Mouse (Mus musculus) gastrocnemius, postnatal 4 days (tissue): ENCODE measurements at regions not wholly inside any gene's neighbourhood (a gene's known extent, or its start where the extent isn't known, plus 50 kb on each side); places are given as distances from the start of the nearest gene placed in this dataset.

ENCODE experiments used
- DNase-seq, 2 experiments: peaks; one replicate each; pipeline ENCODE4 v3.0.0; 2021 to 2022; ENCODE audit warnings: low spot score in 2 of 2, mixed read lengths in 2 of 2

DNA sequence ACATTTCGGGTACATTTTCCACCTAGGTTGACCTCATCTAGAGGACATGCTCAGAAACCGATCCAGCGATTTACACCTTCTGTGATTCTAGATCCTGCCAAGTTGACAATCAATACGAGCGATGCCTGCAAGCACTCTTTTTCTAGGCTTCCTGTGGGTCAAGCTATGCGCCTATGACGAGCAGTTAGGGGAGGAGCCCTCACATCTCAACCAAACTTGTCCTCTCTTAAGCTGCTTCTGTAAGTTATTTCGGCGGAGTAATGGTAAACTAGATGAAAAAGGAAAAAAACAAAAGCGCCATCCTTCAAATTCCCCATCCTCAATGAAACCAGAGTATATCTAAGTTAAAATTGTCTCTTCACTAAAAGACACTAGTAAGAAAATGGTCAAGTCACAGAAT is 858.5 kb downstream of the Zfp704 start:
- DNase-seq, result no peak

DNA sequence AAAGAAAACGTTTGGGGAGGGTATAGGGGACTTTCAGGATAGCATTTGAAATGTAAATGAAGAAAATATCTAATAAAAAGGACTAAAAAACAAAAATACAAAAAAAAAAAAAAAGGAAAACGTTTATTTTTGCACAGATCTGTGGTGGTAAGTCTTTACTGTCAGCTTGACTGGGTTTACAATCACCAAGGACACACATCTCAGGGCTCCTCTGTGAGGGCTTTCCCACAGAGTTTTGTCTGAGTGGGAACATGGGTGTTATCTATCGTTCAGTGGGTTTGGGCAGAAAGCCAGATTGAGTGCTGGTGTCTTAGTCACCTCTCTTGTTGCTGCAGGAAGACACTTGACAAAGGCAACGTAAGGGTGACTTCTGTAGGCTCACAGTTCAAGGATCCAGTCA is 859.0 kb downstream of the Zfp704 start:
- no peak for DNase-seq

DNA sequence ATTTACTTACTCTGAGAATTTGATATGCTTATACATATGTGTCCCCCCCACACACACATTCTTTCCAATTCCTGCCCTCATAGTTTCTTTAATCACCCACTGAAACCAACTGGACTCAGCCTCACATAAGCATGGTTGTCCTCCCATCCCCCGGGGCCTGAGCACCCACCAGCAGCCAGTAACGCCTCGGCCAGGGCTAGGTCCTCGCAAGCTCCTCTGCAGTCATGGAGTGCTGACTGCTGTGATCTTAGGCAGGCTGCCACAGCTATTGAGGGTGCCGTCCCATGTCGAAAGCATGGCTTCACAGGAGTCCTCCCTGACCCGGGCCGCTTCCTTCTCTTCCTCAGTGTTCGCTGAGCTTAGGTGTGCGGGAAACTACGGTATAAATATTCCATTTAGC is 859.7 kb downstream of the Zfp704 start:
- no peak for DNase-seq

DNA sequence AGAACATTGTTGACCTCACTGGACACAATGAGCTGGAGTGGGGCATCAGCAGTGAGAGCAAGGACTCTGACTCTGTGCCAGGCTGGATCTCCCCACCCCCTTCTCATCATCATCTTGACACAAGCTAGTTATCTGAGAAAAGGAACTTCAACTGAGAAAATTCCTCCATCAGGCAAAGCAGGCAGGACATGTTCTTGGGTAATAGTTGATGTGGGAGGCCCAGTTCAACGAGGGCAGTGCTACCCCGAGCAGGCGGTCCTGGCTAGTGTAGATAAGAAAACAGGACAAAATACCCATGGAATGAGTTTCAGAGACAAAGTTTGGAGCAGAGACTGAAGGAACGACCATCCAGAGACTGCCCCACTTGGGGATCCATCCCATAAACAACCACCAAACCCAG is 862.7 kb downstream of the Zfp704 start:
- DNase-seq, result no peak

DNA sequence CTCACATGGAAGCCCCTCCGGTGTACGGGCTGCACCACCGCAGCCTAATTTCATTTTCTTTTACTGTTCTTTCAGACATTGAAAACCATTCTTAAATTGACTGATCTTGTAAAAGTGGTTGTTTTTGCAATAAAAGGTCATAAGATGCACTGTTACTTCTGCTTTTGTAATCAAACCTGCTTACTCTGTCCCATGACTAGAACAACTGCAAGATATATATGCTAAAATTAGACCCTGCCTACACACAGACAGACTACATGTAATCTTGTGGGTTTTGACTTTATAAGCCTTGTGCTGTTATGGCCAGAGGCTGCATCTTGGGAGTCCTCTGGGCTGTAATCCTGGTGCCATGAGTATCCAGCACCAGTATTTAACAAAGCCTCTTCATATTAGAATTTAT is 863.2 kb downstream of the Zfp704 start:
- no peak for DNase-seq

DNA sequence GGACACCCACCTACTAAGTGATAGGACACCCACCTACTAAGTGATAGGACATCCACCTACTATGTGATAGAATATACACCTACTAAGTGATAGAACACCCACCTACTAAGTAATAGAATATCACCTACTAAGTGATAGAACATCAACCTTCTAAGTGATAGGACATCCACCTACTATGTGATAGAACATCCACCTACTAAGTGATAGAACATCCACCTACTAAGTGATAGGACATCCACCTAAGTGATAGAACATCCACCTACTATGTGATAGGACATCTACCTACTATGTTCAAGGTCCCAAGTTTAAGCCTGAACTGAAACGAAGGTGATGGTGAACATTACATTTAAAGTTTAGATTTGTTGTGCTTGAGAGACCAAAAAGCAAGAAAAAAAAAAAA is 863.8 kb downstream of the Zfp704 start:
- DNase-seq, result no peak

DNA sequence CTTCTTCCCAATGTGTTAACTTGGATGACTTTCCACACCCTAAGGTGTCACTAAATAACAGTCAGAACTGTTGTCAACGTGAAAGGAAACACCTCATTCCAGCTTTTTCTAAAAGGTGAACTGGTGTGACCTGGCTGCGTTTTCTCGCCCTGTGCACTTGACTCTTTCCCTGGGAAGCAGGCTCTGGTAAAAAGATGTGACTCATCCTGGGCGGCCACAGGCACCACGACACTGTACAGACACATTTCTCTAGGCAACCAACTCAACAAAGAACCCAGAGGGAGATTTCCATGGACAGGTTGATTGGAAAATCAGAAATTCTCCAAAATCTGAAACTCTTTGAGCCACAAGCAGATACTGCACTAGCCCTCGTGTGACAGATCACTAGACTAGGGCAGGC is 865.0 kb downstream of the Zfp704 start:
- no peak for DNase-seq

DNA sequence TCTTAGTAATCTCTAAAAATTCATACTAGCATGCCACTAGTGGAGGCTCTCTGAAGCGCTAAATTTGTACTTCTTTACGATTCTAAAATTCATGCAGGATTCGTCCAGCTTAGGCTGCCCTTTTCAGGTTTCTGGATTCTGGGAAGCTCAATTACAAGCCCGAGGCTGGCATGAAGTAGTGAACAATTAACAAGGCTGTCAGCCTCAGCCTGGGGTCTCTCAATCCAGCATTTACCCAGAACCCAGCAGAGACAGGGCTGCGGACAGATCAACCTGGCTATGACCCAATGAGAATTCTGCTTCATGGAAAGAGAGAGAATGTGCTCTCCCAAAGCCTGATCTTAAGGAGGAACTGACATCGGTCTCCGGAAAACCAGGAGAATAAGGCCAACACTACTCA is 866.2 kb downstream of the Zfp704 start:
- no peak for DNase-seq

DNA sequence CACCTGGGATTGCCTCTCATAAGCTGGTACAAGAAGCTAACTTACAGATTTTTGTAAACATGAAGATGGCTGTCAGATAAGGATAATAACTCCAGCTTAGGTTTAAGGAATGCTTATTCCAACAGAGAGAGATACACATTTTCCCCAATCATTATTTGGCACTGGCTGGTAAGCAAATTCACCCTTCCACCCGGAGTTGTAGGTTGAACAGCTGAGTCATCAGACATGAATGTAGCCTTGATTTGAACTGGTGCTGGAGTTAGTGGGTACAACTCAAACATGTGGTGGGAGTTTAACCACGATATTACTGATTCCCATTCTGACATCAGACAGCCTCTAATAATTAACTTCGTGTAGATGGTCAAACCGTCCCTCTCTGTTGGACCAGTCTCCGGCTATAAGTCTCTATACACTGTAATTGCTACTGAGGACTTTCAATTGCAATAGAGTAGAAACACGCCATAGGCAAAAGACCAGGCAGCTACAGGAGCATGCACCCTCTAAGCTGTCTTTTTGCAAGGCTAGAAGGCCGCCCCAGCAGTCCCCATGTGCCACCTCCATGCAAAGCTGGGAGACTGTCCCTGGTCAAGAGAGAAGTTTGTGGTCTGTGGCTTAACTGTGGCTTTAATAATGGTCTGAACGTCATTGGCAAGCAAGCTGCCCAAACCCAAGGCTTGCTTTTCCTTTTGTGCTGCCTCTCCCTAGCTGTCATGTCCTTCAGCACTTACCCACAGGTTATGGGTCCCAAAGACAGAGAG is 868.4 kb downstream of the Zfp704 start:
- no peak for DNase-seq

DNA sequence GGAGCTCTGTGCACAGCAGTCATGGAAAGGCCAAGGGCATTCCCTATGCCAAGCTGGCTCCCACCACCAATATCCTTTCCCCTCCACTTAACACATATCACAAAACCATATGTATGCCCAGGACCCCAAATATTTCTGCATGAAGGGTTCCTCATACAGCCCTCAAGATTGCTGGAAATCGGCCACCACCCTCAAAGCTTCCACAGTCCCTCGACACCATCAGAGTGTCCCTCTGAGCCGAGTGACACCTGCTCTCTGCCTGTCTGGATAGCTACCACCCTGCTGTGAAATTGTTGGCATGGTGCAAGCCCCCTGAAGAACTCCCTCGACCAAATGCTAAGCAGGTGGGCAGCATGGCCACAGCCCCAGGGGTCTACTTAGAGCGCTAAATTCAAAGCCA is 869.2 kb downstream of the Zfp704 start:
- no peak for DNase-seq

DNA sequence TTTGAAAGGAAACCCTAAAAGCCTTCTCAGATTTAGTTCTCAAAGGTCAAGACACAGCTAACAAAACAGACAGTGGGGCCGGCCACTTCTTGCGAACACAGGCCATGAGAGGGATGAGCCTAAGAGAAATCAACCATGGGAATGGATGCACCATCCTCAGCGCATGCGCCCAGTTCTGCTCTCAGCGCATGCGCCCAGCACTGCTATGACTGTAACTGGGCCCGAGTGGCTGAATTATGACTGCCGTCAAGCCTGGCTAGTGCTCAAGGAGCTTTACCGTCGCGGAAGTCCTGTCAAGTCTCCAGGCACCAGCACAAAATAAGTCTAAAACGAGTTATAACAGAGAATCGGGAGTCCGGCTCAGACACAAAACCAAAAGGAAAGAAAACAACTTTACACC is 870.6 kb downstream of the Zfp704 start:
- DNase-seq, result no peak

DNA sequence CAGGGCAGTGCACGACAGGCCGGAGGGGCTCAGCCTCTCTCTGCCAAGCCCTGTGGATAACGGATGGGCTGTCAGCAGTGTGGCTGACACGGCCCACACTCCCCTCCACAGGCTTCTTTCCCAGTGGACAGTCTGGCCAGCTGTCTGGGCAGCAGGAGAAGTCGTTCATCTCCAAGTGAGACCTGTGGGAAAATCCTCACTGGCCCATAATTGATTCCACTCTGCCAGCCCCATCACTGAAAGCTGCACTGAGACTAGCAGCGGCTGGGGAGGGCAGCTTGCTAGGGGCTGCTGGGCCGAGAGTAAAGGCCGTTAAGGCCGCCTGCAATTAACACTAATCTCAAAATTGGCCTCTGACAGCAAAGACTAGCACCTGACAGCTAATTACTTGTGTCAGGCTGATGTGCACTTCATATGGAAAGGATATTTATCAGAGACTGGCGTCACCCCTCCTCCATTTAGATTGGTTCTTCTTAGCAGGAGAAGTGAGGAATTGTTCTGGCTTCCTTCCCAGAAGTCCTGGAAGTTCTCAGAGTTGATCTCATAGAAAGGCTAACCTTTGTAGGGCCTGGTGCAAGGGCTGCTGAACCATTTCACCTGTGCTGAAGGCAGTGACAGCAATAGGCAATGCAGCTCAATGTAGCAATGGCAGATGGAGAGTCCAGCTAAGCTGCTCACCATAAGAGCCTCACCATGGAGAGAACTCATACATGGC is 873.5 kb downstream of the Zfp704 start:
- DNase-seq, result peak in 1 of 2 experiments; percentile 26

DNA sequence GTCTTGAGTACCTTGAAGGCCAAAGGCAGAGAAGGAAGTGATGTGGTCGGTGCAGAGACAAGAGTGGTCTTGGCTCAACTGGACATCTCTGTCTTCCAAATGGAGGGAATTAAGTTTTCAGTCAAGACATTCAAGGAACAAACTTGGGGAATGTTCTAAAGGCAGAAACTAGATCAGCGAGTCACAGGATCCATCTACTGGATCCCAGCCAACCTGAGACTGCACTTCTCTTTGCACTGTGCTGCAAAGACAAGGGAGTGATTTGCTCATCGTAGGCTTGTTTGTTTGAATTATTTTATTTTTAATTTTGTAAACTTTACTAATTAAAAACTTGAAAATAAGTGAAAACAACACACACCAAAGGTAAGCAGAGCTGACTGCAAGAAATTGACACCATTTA is 875.8 kb downstream of the Zfp704 start:
- no peak for DNase-seq

DNA sequence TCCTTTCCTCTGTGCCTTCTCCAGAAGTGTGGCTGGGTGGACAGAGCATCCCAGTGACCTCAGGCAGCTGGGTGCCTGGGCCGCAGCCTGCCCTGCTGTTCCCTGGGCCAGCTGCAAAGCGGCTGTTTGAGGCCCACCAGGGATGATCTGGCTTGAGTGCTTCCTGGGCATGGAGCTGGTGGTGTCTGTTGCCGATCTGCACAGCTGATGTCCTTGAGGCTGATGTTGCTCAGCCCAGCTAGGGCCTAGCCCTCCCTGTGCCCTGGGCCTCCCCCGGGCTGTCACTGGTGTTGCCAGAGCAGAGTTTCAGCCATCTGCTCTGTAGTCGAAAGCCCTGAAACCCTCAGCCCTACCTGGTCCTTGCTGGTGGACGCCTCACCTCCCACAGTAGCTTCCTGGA is 878.5 kb downstream of the Zfp704 start:
- DNase-seq, result peak in 1 of 2 experiments; percentile 24

DNA sequence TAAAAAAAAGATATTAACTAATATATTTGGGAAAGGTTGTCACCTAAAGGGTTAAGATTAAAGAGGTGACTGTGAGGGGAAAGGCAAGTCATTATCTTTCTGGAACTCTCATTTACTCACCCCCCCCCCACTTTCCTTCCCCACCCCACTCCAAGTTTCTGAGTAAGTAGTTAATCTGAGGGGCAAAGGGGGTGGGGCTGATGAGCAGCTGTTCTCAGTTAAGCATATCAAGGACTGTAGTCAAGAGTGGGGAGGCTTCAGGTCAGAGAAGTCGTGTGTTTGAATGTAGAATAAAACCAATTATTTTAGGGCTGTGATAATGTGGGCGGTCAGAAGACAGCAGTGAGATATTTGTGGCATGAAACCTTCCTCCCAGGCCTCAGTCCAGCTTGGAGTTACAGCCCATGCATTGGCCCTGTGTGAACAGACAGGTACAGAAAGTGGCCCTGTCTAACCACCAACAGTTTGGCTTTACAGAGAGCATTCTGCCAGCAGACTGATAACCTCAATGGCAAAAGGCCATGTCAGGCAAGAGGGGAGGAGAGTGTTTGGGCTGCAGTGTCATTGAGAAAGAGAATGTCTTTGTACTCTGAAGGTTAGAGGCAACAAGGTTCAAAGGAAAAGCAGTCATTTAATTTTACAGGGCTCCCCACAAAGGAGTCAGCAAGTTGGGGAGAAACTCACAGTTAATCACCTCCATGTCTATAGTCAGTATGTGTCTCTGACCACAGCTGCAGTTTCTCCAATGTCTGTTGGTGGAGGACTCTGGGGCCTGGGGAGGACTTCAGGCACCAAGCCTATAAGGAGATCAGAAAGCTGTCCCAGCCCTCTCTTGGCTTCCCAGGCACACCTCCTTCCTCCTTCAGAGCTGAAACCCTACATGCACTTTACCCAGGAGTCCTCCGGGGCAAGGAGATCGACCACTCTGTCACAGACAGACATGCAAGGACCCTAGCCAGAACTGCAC is 888.0 kb downstream of the Zfp704 start:
- DNase-seq, result no peak

DNA sequence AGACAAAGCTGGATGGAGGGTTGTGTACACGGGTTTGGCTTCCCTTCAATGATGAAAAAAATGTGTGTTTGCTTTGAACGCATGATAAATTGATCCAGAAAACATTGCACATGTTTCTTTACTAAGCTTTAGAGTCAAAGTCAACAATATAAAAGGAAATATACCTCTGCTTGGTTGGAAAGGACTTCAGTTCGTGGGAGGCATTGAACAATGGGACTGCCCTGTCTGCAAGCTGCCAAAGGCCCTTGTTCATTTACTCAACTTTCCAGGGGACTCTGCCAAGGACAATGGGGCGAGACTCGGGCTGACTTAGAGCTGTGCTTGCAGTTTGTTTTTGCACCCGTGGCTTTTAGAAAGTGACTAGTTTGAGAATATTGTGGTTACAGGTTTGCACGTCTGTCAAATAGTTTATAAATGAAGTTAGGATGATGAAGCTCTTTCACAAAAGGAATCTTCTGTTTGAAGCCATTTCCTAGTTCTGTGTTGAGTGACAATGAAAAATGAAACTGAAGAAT is 889.2 kb downstream of the Zfp704 start:
- no peak for DNase-seq

DNA sequence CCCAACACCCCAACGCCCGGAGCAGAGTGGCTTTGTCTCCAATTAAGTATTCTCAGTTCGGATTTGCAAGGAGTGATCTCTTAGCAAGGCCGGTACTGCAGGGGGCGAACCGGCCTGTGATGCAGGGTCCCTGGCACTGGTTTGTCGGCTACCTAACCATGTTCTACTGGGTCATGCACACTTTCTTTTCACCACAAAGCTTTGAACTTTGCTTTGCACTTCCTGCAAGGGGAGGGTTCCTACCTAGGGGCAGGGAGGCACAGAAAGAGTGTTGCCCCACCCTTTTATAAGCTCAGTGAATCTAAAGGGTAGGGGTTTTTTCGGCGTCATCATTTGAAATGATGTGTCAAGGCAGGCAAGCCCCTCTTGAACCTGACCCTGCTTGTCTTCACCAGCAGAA is 891.7 kb downstream of the Zfp704 start:
- no peak for DNase-seq

DNA sequence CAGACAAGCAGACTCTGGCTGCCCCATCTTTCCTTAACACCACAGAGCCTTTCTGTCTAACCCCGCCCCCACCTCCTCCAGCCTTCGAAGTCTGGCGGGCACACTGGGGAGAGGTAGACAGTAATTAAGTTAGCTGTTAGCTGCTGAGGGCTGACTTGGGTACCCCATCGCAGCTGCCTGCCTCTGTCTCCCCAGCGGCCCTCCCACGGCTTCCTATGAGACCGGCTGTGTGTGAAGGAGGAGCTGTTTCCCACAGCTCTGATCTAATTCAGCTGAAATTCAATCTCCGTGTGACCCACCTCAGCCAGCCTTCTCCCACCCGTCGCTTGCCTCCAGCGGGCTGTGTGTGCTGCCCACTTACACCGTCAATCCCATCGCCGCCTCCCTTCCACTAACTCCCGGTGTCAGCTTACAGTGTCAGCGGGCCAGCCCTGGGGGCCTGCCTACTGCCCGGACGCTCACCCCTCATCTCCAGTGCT is 892.5 kb downstream of the Zfp704 start:
- DNase-seq, result peak; percentile 27 to 62
